Mouse (Mus musculus): ENCODE data around the gene Nkiras1. TPM values are rescaled to one million over a fixed set of nuclear protein-coding genes. Genes with fewer than 3 reads are reported as not detected.
A peak's percentile ranks its signal among the peaks of the same experiment; 100 is the strongest.

Nkiras1 gene
- total RNA-seq, 2 experiments from 2014 or later: 9.5 to 16.8 TPM

DNA sequence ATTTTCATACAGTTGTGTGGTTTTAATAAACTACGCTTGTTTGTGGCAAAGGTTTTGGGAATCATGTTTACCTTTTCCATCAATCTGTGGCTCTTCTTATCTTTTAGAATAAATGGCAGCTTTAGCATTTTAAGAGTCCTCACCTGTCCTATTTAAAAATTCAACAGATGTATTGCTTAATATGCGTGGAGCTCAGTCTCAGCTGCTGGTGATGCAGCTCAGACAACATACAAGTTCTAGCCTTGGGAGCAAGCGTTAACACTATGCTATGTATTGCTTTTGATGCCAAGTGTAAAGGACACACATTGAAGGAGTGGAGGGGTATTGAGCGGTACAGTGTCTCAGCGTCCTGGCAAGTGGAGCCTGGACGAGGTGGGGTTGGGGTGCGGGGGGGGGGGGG, 730 bp downstream of the Nkiras1 start:
- peak; percentile 8 for ATAC-seq (replicated peaks; ENCODE audit: poor library complexity)

DNA sequence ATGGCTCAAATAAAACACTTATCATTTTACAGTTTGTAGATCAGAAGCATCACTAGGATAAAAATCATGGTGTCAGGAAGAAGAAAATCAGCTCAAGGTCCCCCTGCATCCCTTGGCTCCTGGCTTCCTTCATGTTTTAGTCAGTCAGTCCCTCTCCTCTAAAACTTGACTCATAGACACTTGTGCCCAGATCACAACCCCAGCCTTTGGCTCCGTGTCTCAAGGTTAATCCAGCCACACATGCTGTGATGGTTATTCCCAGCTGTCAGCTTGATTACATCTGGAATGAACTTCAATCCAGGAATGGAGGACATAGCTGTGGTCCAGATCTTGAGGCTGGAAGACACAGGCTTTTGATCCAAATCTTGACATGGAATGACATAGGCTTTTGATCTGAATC, 3.6 kb downstream of the Nkiras1 start:
- ATAC-seq (replicated peaks; ENCODE audit: poor library complexity): no peak

DNA sequence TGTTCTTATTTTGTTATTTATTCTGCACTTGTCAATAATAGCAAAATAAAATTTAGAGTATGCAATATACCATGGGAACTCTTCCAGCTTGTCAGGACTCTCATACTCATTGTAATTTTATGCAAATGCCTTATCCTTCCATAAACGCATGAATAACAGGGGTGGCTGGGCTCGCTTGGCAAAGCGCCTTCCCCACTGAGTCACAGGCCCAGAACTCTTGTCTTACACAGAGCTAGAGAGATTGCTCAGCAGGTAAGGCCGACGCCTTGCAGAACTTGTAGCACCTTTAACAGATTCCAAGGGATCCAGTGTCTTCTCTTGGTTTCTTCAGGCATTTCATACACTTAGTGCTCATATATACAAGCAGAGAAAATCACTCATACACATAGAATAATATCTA, 9.4 kb downstream of the Nkiras1 start:
- ATAC-seq (replicated peaks; ENCODE audit: poor library complexity): no peak

DNA sequence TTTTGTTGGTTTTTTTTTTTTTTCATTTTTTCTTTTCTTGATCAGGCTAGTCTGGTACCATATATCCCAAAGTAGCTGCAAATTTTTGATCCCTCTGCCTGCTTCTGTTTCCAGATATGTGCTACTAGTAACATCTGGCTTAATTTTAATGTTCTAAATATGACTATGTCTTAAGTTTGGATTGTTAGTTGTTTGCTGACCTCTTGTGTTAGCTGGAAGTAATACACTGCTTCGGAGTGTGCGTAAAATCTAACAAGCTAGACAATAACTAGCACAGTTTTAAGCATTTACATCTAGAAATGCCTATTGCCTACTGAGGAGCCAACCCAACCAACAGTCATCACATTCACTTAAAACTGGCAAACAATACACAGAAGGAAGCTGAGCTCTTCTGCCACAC, 13.6 kb downstream of the Nkiras1 start:
- ATAC-seq (replicated peaks; ENCODE audit: poor library complexity): peak; percentile 89

DNA sequence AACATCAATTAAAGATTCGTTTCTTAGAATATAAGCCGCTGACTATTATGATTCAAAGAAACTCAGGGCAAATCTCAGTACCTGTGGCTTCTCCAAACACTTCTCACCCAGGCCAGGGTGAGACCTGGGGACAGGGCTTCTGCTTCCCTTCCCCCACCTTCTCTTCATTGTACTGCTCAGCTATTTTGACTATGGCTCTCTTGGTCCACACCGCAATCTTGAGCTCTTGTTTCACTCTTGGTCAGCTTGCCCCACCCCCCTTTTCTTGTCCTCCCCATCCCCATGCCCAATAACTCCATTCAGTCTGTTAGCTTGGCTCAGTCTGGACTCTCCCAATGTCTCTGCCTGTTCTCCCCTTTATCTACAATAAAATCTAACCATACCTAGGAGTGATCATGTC, 14.5 kb downstream of the Nkiras1 start:
- ATAC-seq (replicated peaks; ENCODE audit: poor library complexity): no peak

DNA sequence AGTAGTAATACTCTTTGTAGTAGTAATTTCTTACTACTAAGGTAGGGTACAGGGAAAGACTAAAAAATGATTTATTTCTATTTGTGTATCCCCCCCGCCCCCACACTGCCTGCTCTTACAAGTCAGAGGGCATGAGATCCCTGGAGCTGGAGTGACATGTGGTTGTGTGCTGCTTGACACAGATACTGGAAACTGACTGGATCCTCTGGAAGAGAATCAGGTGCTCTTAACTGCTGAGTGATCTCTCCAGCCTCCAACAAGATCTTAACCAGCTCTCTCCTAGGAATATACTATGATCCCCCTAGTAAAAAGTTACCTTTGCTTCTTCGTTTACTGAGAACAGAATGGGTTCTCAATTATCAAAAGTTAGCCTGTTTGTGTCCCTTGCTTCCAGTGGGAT, 15.5 kb downstream of the Nkiras1 start:
- ATAC-seq (replicated peaks; ENCODE audit: poor library complexity): no peak

DNA sequence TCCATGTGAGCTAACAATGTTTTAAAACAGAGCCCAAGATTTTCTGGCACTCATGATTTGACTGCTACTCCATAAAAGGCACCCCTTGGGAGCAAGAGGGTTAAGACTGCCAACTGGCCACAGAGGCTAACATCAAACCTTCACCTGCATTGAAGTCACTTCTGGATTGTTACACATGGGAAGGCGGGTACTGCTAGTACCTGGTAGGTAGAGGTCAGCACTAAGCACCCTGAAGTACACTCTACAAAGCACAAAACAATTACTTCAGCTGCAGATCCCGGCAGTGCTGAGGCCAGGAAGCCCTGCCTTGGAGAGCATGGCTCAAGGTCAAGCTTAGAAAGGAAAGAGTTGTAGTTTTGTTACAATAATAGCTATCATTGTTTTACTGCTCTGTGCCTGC, 16.5 kb downstream of the Nkiras1 start:
- ATAC-seq (replicated peaks; ENCODE audit: poor library complexity): no peak

DNA sequence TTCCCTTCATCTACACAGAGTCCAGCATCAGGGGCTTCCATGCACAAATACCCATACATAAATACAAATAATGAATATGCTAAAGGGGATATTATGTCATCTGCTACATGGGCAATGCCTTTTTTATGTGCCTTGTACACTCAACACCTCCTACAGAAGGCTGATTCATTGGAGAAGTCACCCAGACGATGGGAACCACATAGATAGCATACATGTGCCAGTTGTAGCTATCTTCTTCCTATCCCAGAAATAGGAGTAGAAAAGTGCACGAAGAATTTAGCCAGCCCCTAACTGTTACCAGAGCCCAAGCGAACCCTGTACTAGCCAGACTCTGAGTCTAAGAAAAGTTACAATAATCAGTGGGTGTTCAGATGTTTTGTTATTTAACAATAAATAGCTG, 21.2 kb downstream of the Nkiras1 start:
- ATAC-seq (replicated peaks; ENCODE audit: poor library complexity): no peak

DNA sequence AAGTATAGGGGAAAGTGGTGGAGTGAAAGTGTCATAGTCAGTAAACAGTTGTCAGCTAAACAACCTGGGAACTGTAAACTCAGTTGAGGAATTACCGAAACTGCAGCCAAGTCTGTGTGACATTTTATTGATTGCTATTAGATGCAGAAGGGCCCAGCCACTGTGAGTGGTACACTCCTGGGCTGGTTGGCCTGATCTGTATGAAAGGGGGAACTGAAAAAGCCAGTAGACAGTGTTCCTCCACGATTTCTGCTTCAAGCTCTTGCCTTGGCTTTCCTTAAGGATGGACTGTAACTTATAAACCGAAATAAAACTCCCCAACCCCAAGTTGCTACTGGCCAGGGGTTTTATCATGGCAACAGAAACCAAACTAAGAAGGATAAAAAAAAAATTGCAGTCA, 21.6 kb downstream of the Nkiras1 start:
- no peak for ATAC-seq (replicated peaks; ENCODE audit: poor library complexity)

DNA sequence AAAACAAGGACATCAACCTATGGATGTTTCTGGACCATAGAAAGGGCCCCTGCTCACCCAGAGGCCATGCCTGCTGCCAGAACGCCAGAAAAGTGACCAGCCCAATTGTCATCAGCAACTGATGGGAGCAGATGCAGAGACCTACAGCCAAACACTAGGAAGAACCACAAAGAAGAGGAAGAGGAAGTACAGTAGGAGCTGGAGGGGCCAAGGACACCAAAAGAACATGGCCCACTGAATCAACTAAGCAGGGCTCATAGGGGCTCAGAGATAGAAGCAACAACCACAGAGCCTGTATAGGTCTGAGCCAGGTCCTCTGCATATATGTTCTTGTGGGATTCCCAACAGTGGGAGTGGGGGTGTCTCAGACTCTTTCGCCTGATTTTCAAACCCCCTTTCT, 26.5 kb downstream of the Nkiras1 start:
- ATAC-seq (replicated peaks; ENCODE audit: poor library complexity): peak; percentile 58

DNA sequence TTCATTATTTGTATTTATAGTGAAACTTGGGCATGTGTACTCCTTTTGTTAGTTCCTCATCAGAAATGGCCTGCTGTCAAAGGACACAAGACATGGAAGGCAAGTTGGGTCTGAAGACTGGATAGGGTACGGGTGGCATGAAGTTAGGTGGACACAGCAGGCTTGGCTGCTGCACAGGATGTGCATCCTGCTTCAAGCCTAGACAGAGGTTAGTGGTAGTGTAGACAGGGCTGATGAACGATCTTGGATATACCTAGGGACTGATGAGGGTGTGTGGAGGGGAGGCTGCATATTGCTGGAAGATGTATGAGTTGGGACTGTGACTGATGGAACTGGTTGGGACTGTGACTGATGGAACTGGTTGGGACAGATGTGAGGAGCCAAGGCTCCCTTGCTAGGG, 27.9 kb downstream of the Nkiras1 start:
- ATAC-seq (replicated peaks; ENCODE audit: poor library complexity): no peak

DNA sequence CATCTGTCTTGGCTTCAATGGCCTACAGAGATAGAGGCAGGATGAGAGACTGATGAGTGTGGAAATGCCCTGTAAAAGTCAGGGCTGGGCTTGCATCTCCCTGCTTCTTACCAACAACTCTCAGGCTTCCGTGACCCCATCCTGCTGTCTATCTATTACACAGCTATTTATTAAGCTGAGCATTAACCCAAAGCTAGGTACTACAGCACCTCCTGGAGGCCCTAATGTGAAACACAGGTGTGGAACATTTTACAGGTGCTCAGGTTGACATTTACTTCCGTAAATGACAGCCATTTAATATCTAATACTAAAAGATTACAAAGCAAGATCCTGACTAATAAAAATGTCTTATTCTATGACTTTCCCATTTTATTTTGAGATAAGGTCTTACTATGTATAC, 29.7 kb downstream of the Nkiras1 start:
- 0 out of 2 replicates have a peak, but pooled peaks have one; percentile 27 for ATAC-seq (replicated peaks; ENCODE audit: poor library complexity)

DNA sequence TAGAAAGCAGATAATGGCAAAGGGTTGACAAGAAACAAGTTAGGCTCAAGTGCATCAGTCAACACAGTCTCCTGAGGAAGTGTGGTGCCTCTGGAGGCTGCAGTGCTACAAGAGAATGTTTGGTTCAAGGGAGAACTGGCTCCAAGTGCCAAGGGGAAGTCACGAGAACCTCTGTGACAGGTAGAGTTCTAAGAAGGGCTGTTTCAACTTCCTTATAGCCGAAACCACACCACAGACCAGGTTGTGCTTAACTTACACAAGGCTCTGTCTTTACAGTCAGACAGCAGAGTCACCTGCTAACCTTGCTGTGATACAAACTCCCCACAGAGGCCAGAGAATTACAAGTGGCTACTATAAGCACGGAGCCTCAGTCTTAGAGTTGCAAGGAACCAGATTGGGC, 30.7 kb downstream of the Nkiras1 start:
- ATAC-seq (replicated peaks; ENCODE audit: poor library complexity): peak; percentile 81

DNA sequence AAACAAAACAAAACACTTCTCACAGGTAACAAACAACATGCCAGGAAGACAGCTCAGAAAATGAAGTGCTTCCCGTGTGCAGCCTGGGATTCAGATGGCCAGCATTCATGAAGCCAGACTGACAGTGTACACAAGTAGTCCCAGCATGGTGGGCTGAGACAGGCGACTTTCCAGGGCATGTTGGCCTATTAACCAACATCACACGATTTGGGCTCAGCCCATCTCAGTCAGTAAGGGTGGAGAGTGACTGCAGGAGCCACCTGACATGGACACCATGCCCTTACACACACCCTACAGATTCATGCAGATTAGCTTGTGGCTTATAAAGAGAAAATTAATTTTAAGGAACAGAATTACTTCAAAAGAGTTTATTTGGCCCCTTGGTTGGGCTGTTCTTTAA, 31.8 kb downstream of the Nkiras1 start:
- no peak for ATAC-seq (replicated peaks; ENCODE audit: poor library complexity)

DNA sequence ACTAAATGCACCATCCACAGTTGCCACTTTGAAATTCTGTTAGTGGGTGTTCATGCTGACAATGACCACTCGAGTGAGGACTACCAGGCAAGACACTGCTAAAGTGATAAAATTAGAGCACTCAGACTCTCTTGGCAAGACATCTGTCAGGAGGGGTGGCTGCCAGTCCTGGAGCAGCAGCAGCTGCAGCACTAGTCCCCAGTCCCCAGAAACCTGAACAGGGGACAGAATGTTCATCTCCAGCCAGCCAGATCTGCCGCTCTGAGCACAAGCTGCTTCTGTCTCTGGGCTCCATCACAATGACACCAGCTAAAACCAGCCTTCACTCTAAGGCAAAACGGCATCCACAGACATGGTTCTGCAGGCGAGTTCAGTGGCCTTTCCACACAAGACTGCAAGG, 32.3 kb downstream of the Nkiras1 start:
- ATAC-seq (replicated peaks; ENCODE audit: poor library complexity): no peak

DNA sequence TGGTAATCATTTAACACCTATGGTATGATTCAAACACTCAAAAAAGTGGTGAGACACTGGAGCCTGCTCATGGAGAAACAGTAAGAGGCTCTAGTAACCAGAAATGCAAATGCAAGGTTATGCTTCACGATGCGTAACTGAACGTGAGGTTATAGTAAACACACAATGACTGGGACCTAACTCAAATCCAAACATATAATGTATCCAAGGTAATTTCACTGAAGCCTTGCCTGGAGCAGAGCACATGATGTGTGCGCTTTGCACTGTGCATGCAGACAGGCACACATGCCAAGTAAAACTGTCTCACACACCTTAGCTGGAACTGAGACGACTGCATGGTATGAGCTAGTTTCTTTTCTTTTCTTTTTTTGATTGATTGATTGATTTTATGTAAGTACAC, 33.2 kb downstream of the Nkiras1 start:
- ATAC-seq (replicated peaks; ENCODE audit: poor library complexity): no peak

DNA sequence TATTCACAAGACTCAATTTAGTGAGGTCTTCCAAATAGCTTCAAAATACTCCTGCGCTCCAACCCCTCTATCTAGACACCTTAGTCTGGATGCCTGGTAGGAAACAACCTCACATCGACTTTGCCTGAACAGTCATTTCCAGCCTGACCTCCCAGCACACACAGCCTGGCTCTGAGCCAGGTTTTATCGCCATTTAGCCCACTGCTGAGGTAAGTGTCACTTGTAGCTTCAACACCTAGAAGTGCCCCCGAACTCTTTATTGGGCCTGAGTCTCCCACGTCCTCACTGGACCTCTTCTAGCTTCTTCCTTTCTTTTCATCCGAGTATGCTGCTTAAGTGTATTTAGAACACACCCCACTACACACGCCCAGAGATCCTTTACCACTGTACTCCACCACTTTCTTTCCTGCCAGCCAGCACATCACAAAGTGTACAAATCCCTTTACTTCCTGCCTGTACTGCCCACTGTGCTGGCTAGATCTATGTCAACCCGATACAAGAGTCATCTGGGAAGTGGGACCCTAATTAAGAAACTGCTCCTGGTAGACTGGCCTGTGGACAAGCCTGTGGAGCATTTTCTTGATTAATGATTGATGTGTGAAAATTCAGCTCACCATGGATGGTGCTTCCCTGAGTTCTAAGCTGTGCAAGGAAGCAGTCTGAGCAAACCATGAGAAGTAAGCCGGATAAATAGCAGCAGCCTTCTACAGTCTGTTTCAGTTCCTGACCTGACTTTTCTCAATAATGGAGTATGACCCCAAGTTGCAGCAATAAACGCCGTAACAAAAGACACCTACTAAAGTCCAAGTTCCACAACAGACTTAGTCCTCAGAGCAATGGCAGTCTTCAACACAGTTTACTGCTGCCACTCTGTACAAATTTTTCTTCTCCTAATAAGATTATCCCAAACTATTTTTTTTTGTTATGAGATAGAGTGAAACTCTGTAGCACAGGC, 46.8 kb downstream of the Nkiras1 start:
- no peak for ATAC-seq (replicated peaks; ENCODE audit: poor library complexity)

DNA sequence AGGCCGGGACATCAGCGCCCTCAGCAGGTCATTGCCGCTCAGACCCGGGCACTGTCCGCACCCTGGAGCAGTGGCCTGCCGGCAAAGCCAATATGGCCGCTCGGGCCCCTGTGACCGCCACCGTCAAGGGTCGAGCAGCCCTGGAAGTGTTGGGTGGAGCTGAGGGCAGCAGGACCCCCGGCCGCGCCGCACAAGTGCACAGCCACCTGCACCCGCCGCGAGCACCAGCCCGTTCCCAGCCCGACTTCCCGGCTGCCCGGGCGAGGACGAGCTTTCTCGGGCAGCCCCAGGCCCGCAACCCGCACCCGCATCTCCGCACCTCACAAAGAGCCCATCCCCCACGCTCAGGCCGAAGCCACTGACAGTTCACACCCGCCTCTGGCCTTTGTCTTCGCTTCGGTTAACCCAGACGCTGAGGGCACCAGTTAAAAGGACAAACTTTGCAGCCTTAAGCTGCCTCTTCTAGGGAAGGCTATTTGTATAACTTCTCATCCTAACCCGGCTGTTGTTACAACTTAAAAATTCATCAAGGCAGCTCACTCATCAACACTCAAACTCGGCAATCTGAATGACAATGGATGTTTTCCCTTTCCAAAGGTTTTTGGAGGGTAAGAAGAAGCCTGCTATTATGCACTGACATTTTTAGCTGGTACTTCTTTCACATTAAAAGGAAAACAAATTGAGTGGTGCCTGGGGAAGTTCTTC, 56.2 kb downstream of the Nkiras1 start:
- ATAC-seq (replicated peaks; ENCODE audit: poor library complexity): 0 out of 2 replicates have a peak, but pooled peaks have one; percentile 6

DNA sequence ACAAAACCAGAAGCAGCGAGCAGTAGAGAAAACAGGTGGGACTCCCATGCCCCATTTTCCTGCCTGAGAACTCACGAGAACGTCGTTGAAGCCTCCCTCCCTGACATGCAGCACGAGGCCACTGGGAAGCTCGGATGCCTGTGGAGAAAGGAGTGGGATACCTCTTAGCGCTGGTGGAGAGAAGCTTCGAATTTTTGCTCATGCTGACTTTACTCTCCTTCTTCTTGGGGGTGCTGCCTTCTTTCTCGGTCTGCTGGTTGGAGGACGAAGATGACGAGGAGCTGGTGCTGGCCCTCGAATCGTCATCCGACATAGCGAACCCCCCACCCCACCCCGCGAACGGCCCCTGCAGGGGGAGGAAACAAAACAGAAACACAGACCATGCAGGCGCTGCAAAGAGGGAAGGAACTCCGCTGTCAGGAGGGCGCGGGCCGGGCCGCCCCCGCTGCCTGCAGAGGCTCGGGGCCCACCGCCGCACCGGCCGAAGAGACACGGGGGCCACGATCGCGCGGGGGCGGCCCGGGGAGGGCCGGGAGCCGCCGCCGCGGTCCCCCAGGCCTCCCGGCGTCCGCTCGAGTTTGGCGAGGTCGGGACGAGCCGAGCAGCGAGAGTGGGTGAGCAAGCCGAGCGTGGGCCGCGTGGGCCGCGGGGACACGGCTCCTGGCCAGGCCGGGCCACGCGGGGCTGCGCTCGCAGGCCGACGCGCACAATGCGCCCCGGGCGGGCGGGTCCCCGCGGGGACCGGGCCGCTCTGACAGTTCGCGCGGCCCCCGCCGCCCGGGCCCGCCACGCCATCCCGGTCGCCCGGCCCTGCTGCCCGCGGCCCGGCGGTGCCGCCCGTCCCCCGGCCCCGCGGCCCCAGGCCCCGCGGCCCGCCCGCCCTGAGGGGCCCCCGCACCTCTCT, 60.1 kb downstream of the Nkiras1 start:
- peak; percentile 55 for ATAC-seq (replicated peaks; ENCODE audit: poor library complexity)

DNA sequence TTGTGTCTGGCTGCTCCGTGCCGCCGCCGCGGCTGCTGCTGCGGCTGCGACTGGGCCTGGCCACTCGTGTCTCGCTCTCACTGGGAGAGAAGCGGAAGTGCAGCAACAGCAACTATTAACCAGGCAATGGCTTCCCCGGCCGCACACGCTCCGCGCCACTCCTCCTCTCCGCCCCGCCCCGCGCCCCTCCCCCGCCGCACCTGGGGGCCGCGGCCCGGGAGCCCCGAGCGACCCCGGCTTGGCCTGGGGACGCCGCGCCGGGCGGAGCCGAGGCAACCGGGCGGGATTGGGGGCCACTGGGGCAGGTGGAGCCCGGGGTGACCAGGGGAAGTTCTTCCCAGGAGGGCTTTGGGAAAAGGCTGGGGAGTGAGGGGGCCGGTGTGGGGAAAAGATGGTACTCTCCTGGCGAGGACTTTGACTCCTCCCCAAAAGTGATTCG, 60.8 kb downstream of the Nkiras1 start, which contains the start of gene Ube2e1:
Gene Ube2e1 (minus strand): TSS at position 167 of the 439 bp plus-strand sequence.
- peak; percentile 90 for ATAC-seq (replicated peaks; ENCODE audit: poor library complexity)
